Mouse (Mus musculus): Measurements from ENCODE around the gene Krt79.

GRCm38 (mm10) chr15:101980849-101981248 lies 40.7 kb upstream of the Krt79 start:
- TF ChIP-seq POLR2A (IDR thresholded peaks at IDR 0.05; ENCODE audit: low read depth, low read length) (peak; percentile 50; the same call in 1 of the 2 replicates), CTCF (IDR thresholded peaks at IDR 0.05; ENCODE audit: extremely low read depth, insufficient read length, insufficient replicate concordance, low read depth, low read length) (no peak; the same call in 1 of the 2 replicates)
